Mouse (Mus musculus) E14TG2a.4 (cell line): ENCODE measurements around the gene Ephb2.

Experiments used
- CTCF ChIP-seq: conservative IDR thresholded peaks from 2 replicates; pipeline ENCODE4 v1.5.1; 2014; ENCODE audit warnings: low read length
- POU5F1 ChIP-seq: IDR thresholded peaks from 2 replicates; pipeline ENCODE4 v1.6.1; 2014; ENCODE audit warnings: low read length, borderline replicate concordance

GRCm38 (mm10) chr4:136763349-136763748 is 72.4 kb downstream of the Ephb2 start:
- TF ChIP-seq CTCF, result no peak
- no peak for TF ChIP-seq POU5F1
